Mouse (Mus musculus): ENCODE data around the gene Mrs2. TPM values are rescaled to one million over a fixed set of nuclear protein-coding genes. Genes with fewer than 3 reads are reported as not detected.

Mrs2 gene
- polyA plus RNA-seq, 1 experiment from 2014 or later, result 17.3 TPM

DNA sequence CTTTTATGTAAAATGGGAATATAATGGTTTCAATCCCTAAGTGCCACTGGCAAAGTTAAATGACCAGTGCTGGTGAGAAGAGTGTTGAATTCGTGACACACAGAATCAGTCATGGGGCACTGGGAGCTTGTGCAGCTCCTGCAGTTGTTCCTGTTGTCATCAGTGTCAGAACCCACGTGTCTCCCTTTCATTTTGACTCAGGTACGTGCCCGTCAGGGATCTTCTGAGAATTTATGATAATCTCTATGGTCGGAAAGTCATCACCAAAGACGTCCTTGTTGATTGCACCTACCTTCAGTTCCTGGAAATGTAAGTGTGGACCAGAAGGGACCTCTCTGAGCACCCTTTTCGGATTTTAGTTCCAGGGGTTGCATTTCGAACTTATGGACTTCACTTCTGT, 58.1 kb downstream of the Mrs2 start:
- no peak overlapping the region for H3K4me2 ChIP-seq (ENCODE audit: low read length)

DNA sequence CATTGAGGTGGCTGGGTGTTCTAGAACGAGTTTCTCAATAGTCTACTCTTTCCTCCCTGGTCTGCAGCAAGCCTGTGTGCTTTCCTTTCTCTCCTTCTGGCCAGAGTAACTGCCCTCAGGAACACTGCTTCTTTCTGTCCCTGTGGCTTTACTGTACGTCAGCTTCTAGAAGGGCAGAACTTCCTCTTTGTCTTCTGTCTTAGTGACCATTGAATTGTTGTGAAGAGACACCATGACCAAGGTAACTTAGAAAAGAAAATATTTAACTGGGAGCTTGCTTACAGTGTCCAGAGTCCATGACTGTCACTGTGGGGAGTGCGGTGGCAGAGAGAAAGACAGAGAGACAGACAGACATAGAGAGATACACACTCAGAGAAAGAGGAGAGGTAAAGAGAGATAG, 60.1 kb downstream of the Mrs2 start:
- Histone ChIP-seq H3K27ac (ENCODE audit: low read length) (no peak overlapping the region), H3K4me3 (replicated peaks; ENCODE audit: low read length) (no peak overlapping the region), H3K9ac (replicated peaks; ENCODE audit: low read depth, low read length) (no peak overlapping the region), H3K4me1 (replicated peaks; ENCODE audit: control insufficient read depth, insufficient read depth, low read length) (no peaks in the 10 kb centered on the region), H3K9me3 (ENCODE audit: control insufficient read depth, low read length) (no peaks in the 10 kb centered on the region), H3K27me3 (replicated peaks; ENCODE audit: control insufficient read depth, insufficient read depth, low read length) (no peaks in the 10 kb centered on the region), H3K4me2 (ENCODE audit: low read length) (no peak overlapping the region), H3K36me3 (ENCODE audit: control insufficient read depth, insufficient read depth) (no peaks in the 10 kb centered on the region)
- no peak for ATAC-seq
- 85% methylated on average over 3 of the region's 3 CpGs for whole genome bisulfite sequencing

More for the DNA sequence above, 58.1 kb downstream of the Mrs2 start:
- Histone ChIP-seq H3K9ac (replicated peaks; ENCODE audit: low read depth, low read length) (no peak overlapping the region), H3K4me3 (replicated peaks; ENCODE audit: low read length) (no peak overlapping the region), H3K27me3 (replicated peaks; ENCODE audit: control insufficient read depth, insufficient read depth, low read length) (no peaks in the 10 kb centered on the region), H3K36me3 (ENCODE audit: control insufficient read depth, insufficient read depth) (no peaks in the 10 kb centered on the region), H3K9me3 (ENCODE audit: control insufficient read depth, low read length) (no peaks in the 10 kb centered on the region), H3K4me1 (replicated peaks; ENCODE audit: control insufficient read depth, insufficient read depth, low read length) (no peaks in the 10 kb centered on the region; the same call in 1 of the 2 replicates), H3K27ac (ENCODE audit: low read length) (no peak overlapping the region)
- WGBS, result 83% methylated on average over 8 of the region's 8 CpGs
- ATAC-seq, result no peak

GRCm38 (mm10) chr13:24958671-24959070, 61.5 kb downstream of the Mrs2 start:
- Histone ChIP-seq H3K4me2 (ENCODE audit: low read length) (no peak overlapping the region), H3K27ac (ENCODE audit: low read length) (no peak overlapping the region), H3K36me3 (ENCODE audit: control insufficient read depth, insufficient read depth) (no peaks in the 10 kb centered on the region), H3K9ac (replicated peaks; ENCODE audit: low read depth, low read length) (no peak overlapping the region), H3K27me3 (replicated peaks; ENCODE audit: control insufficient read depth, insufficient read depth, low read length) (no peaks in the 10 kb centered on the region), H3K9me3 (ENCODE audit: control insufficient read depth, low read length) (no peaks in the 10 kb centered on the region), H3K4me3 (replicated peaks; ENCODE audit: low read length) (no peak overlapping the region), H3K4me1 (replicated peaks; ENCODE audit: control insufficient read depth, insufficient read depth, low read length) (no peaks in the 10 kb centered on the region)
- ATAC-seq, result no peak
- whole genome bisulfite sequencing, result 93% methylated on average over 11 of the region's 11 CpGs

- no peaks in the 10 kb centered on the region for H3K36me3 ChIP-seq (ENCODE audit: control insufficient read depth, insufficient read depth)
- H3K27ac ChIP-seq (ENCODE audit: low read length), result no peak overlapping the region
- H3K4me2 ChIP-seq (ENCODE audit: low read length), result no peak overlapping the region
- H3K27me3 ChIP-seq (replicated peaks; ENCODE audit: control insufficient read depth, insufficient read depth, low read length), result no peaks in the 10 kb centered on the region
- H3K9me3 ChIP-seq (ENCODE audit: control insufficient read depth, low read length), result no peaks in the 10 kb centered on the region
- H3K4me1 ChIP-seq (replicated peaks; ENCODE audit: control insufficient read depth, insufficient read depth, low read length), result no peaks in the 10 kb centered on the region
- WGBS, result 21% methylated on average over 10 of the region's 10 CpGs
- no peak overlapping the region for H3K9ac ChIP-seq (replicated peaks; ENCODE audit: low read depth, low read length)
- H3K4me3 ChIP-seq (replicated peaks; ENCODE audit: low read length), result no peak overlapping the region
- no peak for ATAC-seq
These were observed 64.7 kb downstream of the Mrs2 start for GRCm38 (mm10) chr13:24955500-24955899.

DNA sequence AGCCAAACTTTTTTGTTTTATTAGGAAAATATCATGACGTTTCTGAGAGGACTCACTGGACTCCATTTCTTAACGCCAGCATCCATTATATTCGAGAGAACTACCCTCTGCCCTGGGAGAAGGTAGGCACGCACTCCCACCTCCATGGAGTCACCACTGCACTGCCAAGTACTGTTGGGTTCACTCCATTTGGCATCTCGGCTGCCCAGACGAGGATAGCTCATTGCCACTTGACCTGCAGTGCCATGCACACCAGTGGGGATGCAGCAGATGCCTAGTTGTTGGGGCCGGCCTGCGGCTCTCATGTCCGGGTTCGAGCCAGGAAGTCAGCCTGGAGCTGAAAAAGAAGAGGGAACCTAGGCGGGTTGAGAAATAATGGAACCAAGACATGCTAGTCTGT, 65.1 kb downstream of the Mrs2 start:
- Histone ChIP-seq H3K9ac (replicated peaks; ENCODE audit: low read depth, low read length) (no peak overlapping the region), H3K4me3 (replicated peaks; ENCODE audit: low read length) (no peak overlapping the region), H3K4me2 (ENCODE audit: low read length) (no peak overlapping the region), H3K4me1 (replicated peaks; ENCODE audit: control insufficient read depth, insufficient read depth, low read length) (no peaks in the 10 kb centered on the region), H3K27me3 (replicated peaks; ENCODE audit: control insufficient read depth, insufficient read depth, low read length) (no peaks in the 10 kb centered on the region), H3K36me3 (ENCODE audit: control insufficient read depth, insufficient read depth) (no peaks in the 10 kb centered on the region), H3K27ac (ENCODE audit: low read length) (no peak overlapping the region), H3K9me3 (ENCODE audit: control insufficient read depth, low read length) (no peaks in the 10 kb centered on the region)
- WGBS, result 71% methylated on average over 11 of the region's 11 CpGs
- no peak for ATAC-seq

- ATAC-seq, result no peak
- no peaks in the 10 kb centered on the region for H3K27me3 ChIP-seq (replicated peaks; ENCODE audit: control insufficient read depth, insufficient read depth, low read length)
- WGBS, result 84% methylated on average over 7 of the region's 7 CpGs
- no peaks in the 10 kb centered on the region for H3K9me3 ChIP-seq (ENCODE audit: control insufficient read depth, low read length)
- H3K27ac ChIP-seq (ENCODE audit: low read length), result no peak overlapping the region
- no peak overlapping the region for H3K4me3 ChIP-seq (replicated peaks; ENCODE audit: low read length)
- H3K4me2 ChIP-seq (ENCODE audit: low read length), result no peak overlapping the region
- no peaks in the 10 kb centered on the region for H3K36me3 ChIP-seq (ENCODE audit: control insufficient read depth, insufficient read depth)
- H3K4me1 ChIP-seq (replicated peaks; ENCODE audit: control insufficient read depth, insufficient read depth, low read length), result no peaks in the 10 kb centered on the region
- H3K9ac ChIP-seq (replicated peaks; ENCODE audit: low read depth, low read length), result no peak overlapping the region
These were observed 67.5 kb downstream of the Mrs2 start for GRCm38 (mm10) chr13:24952659-24953058.

DNA sequence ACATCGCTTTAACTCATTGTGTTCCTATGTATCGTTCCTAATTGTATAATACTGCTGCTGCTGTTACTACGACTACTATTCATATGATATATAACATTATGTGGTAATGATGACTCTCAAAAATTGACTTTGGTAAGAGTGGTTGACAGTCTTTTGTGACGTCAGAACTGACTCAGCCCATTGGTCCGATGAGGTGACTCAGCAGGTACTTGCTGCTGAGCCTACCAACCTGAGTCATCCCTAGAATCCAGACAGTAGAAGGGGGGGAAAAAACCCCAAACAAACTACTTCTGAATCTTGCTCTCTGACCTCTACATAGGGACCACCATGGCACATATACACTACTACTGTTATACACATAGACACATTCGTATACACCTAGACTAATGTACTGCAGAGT, 71.3 kb downstream of the Mrs2 start:
- H3K27ac ChIP-seq (ENCODE audit: low read length), result no peak overlapping the region
- WGBS, result 93% methylated on average over 6 of the region's 6 CpGs
- no peak for ATAC-seq

DNA sequence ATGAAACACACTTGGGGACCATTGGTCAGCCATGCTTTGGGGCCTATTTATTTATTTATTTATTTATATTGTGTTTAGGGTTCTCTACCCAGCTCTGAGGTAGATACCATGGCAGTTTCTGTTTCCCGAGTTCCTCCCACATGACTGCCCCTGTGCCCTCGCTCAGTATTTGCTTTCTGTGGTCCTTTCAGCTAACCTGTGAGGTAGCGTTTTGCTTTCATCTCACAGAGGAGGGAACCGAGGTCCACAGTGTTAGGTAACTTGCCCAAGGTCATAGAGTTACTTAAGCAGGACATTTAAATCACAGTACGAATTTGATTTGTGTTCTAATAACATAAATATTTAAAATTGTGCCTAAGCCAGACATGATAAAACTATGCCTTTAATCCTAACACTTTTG, 73.0 kb downstream of the Mrs2 start:
- peaks cover 2% of the 10 kb centered on the region; the same call in 1 of the 2 replicates for H3K4me1 ChIP-seq (replicated peaks; ENCODE audit: control insufficient read depth, insufficient read depth, low read length)
- H3K27me3 ChIP-seq (replicated peaks; ENCODE audit: control insufficient read depth, insufficient read depth, low read length), result no peaks in the 10 kb centered on the region
- no peak overlapping the region for H3K9ac ChIP-seq (replicated peaks; ENCODE audit: low read depth, low read length)
- no peak overlapping the region for H3K27ac ChIP-seq (ENCODE audit: low read length)
- no peaks in the 10 kb centered on the region for H3K36me3 ChIP-seq (ENCODE audit: control insufficient read depth, insufficient read depth)
- no peak overlapping the region for H3K4me2 ChIP-seq (ENCODE audit: low read length)
- no peak overlapping the region for H3K4me3 ChIP-seq (replicated peaks; ENCODE audit: low read length)
- 90% methylated on average over 5 of the region's 5 CpGs for WGBS
- ATAC-seq, result no peak
- H3K9me3 ChIP-seq (ENCODE audit: control insufficient read depth, low read length), result no peaks in the 10 kb centered on the region

More for the DNA sequence above, 71.3 kb downstream of the Mrs2 start:
- Histone ChIP-seq H3K9me3 (ENCODE audit: control insufficient read depth, low read length) (no peaks in the 10 kb centered on the region), H3K4me2 (ENCODE audit: low read length) (no peak overlapping the region), H3K4me3 (replicated peaks; ENCODE audit: low read length) (no peak overlapping the region), H3K36me3 (ENCODE audit: control insufficient read depth, insufficient read depth) (no peaks in the 10 kb centered on the region), H3K4me1 (replicated peaks; ENCODE audit: control insufficient read depth, insufficient read depth, low read length) (no peaks in the 10 kb centered on the region; the same call in 1 of the 2 replicates), H3K27me3 (replicated peaks; ENCODE audit: control insufficient read depth, insufficient read depth, low read length) (no peaks in the 10 kb centered on the region), H3K9ac (replicated peaks; ENCODE audit: low read depth, low read length) (no peak overlapping the region)

GRCm38 (mm10) chr13:24945567-24945966, 74.6 kb downstream of the Mrs2 start:
- H3K9ac ChIP-seq (replicated peaks; ENCODE audit: low read depth, low read length), result no peak overlapping the region
- ATAC-seq, result peak; percentile 49; the same call in 1 of the 2 replicates
- 9% methylated on average over 4 of the region's 4 CpGs for WGBS
- H3K27ac ChIP-seq (ENCODE audit: low read length), result no peak overlapping the region
- H3K9me3 ChIP-seq (ENCODE audit: control insufficient read depth, low read length), result no peaks in the 10 kb centered on the region
- no peak overlapping the region for H3K4me3 ChIP-seq (replicated peaks; ENCODE audit: low read length)
- H3K36me3 ChIP-seq (ENCODE audit: control insufficient read depth, insufficient read depth), result no peaks in the 10 kb centered on the region
- H3K4me2 ChIP-seq (ENCODE audit: low read length), result no peak overlapping the region
- peaks cover 2% of the 10 kb centered on the region; the same call in 1 of the 2 replicates for H3K4me1 ChIP-seq (replicated peaks; ENCODE audit: control insufficient read depth, insufficient read depth, low read length)
- no peaks in the 10 kb centered on the region for H3K27me3 ChIP-seq (replicated peaks; ENCODE audit: control insufficient read depth, insufficient read depth, low read length)

- WGBS, result 84% methylated on average over 8 of the region's 8 CpGs
- Histone ChIP-seq H3K36me3 (ENCODE audit: control insufficient read depth, insufficient read depth) (no peaks in the 10 kb centered on the region), H3K27ac (ENCODE audit: low read length) (no peak overlapping the region), H3K4me2 (ENCODE audit: low read length) (no peak overlapping the region), H3K4me3 (replicated peaks; ENCODE audit: low read length) (no peak overlapping the region), H3K9ac (replicated peaks; ENCODE audit: low read depth, low read length) (no peak overlapping the region), H3K4me1 (replicated peaks; ENCODE audit: control insufficient read depth, insufficient read depth, low read length) (peaks cover 2% of the 10 kb centered on the region; the same call in 1 of the 2 replicates), H3K27me3 (replicated peaks; ENCODE audit: control insufficient read depth, insufficient read depth, low read length) (no peaks in the 10 kb centered on the region), H3K9me3 (ENCODE audit: control insufficient read depth, low read length) (no peaks in the 10 kb centered on the region)
- no peak for ATAC-seq
These were observed 76.9 kb downstream of the Mrs2 start for GRCm38 (mm10) chr13:24943303-24943702.

Data from forebrain, embryonic 16.5 days (tissue).